ENCODE assay signal across 13 mouse cellular contexts in the genomic region with DNA sequence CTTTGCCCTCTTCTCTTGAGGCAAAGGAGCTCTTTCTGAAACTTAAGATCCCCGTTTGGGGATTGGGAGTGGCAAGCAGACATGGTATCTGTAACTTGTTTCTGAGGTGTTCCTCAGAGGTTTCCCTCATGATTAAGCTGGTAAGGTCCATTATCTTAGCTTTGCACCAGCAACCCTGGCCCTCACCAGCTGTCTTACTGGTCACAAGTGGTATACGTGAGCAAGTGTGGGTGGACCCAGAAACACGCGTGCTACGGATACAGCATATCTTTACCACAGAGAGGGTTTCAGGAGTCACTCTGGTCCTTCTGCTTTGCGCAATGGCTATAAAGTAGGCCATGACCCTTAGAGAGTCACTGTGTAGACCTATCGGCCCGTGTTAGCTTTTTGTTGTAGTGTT.
"Had no signal": no experiment of that assay in that cellular context is flagged by ENCODE, and none has a peak within 500 bp of the region (broad histone marks: within the 10 kb centered on the region; RNA-seq: fewer than 3 reads in every experiment).

No protein-coding gene starts in this region.

- H3K27ac ChIP-seq: layer of hippocampus, adult 2 months; limb, embryonic 12.5 days; macrophage; midbrain, embryonic 12.5 days had no signal

- H3K9ac ChIP-seq: limb, embryonic 12.5 days; lung, embryonic 15.5 days; midbrain, embryonic 12.5 days had no signal

- H3K9me3 ChIP-seq: limb, embryonic 12.5 days; lung, embryonic 15.5 days; midbrain, embryonic 12.5 days had no signal

- H3K4me3 ChIP-seq: layer of hippocampus, adult 2 months; limb, embryonic 12.5 days; lung, embryonic 15.5 days; megakaryocyte, embryonic 14.5 days; midbrain, embryonic 12.5 days had no signal

- DNase-seq: kidney, adult 18-20 months; kidney, postnatal 10 days; kidney, postnatal 4 days; lung, postnatal 14 days; right cerebral cortex, postnatal 14 days; thymus, postnatal 36 days had no signal

- H3K4me2 ChIP-seq: limb, embryonic 12.5 days; lung, embryonic 15.5 days; midbrain, embryonic 12.5 days had no signal

- H3K4me1 ChIP-seq: megakaryocyte, embryonic 14.5 days; midbrain, embryonic 12.5 days had no signal

- H3K27me3 ChIP-seq: lung, embryonic 15.5 days had no signal

- ATAC-seq: midbrain, embryonic 16.5 days had no signal

- H3K36me3 ChIP-seq: limb, embryonic 12.5 days; lung, embryonic 15.5 days; midbrain, embryonic 12.5 days had no signal
